Mouse (Mus musculus): ENCODE results near the gene Ifngr2. TPM values are rescaled to one million over a fixed set of nuclear protein-coding genes. Genes with fewer than 3 reads are reported as not detected.
A peak's percentile ranks its signal among the peaks of the same experiment; 100 is the strongest.

The Ifngr2 gene
- polyA plus RNA-seq, 1 experiment from 2014 or later: 22.2 TPM

DNA sequence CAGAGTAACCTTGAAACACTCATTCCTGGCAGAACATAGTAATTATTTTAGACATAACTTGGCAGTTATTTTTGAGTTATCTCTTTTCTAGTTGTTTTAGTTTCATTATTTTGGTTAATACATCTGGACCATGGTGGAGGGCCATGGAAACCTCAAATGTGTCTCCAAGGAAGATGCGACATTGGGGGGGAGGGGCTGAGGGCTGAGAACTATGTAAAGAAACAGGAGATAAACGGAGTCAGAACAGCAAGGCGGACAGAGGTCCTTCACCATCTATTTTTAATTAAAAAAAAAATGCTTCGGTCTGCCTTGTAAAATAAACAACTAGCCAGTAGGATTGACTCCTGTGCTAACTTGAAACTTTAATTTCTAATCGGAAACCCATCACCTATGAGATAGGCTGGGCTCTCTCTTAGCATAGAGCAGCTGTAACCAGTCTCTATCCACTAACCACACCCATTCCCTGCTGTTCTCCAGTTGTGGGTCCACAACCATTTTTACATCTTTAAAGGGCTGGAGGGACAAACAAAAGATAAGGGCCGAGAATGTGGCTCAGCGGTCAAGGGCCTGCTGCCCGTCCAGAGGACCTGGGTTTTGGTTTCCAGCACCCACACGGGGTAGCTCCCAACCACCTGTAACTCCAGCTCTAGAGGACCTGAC lies 18.6 kb downstream of the Ifngr2 start:
- peaks cover 15% of the 10 kb centered on the region for H3K4me1 ChIP-seq (ENCODE audit: control insufficient read depth, low read depth, low read length)
- H3K9me3 ChIP-seq (replicated peaks; ENCODE audit: control insufficient read depth, low read length): no peaks in the 10 kb centered on the region
- WGBS (ENCODE audit: insufficient replicate concordance): 55% methylated on average over 9 of the region's 9 CpGs
- H3K27me3 ChIP-seq (ENCODE audit: control insufficient read depth, insufficient read depth, low read depth, low read length): no peaks in the 10 kb centered on the region
- peaks cover 3% of the 10 kb centered on the region for H3K36me3 ChIP-seq (ENCODE audit: control insufficient read depth, insufficient read depth)
- no peak overlapping the region for H3K4me2 ChIP-seq (ENCODE audit: low read depth, low read length)
- ATAC-seq (ENCODE audit: low read depth): no peak
- no peak overlapping the region for H3K27ac ChIP-seq (ENCODE audit: low read length)
- no peak overlapping the region for H3K4me3 ChIP-seq (ENCODE audit: low read depth, low read length)
- H3K9ac ChIP-seq (ENCODE audit: low read depth, low read length): no peak overlapping the region

DNA sequence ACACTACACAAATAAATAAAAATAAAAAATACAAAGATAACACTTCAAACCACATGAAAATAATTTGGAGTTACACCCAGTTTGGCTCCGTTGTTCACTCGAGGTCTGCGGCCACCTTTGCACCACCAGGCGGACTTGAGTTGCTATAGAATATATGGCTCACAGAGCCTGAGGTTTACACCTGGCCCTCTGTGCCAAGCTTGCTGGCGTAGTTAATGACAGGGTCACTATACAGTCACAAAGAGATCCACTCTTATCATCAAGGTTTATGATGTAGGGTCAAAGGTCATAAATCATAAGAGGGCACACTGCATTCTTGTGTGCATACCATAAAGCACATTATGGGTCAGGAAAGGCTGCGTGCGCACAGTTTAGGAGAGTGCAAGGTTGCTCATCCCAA lies 19.1 kb downstream of the Ifngr2 start:
- Histone ChIP-seq H3K27ac (ENCODE audit: low read length) (no peak overlapping the region), H3K4me1 (ENCODE audit: control insufficient read depth, low read depth, low read length) (peaks cover 15% of the 10 kb centered on the region), H3K9me3 (replicated peaks; ENCODE audit: control insufficient read depth, low read length) (no peaks in the 10 kb centered on the region), H3K36me3 (ENCODE audit: control insufficient read depth, insufficient read depth) (peaks cover 3% of the 10 kb centered on the region), H3K9ac (ENCODE audit: low read depth, low read length) (no peak overlapping the region), H3K27me3 (ENCODE audit: control insufficient read depth, insufficient read depth, low read depth, low read length) (no peaks in the 10 kb centered on the region), H3K4me2 (ENCODE audit: low read depth, low read length) (no peak overlapping the region), H3K4me3 (ENCODE audit: low read depth, low read length) (no peak overlapping the region)
- no peak for ATAC-seq (ENCODE audit: low read depth)
- 82% methylated on average over 7 of the region's 7 CpGs for WGBS (ENCODE audit: insufficient replicate concordance)

DNA sequence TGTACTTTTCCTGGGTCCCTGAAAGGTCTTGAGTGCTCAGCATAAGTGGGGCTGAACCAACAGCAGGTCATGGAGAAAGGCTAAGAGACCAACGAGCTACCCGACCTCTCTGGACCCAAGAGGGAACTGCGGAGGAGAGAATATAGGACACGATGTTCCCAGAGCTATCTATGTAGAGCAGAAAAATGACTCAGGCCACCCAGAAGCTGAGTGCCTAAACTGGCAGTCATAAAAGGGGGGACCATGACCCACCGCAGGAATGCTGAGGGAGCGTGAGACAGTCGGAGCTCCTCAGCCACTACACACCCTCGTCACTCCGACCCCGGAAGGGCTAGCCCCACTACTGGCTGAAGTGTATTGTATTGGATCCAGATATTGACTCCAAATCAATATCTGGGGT lies 22.1 kb downstream of the Ifngr2 start:
- H3K27ac ChIP-seq (ENCODE audit: low read length): no peak overlapping the region
- 75% methylated on average over 10 of the region's 10 CpGs for WGBS (ENCODE audit: insufficient replicate concordance)
- no peak overlapping the region for H3K4me2 ChIP-seq (ENCODE audit: low read depth, low read length)
- H3K9me3 ChIP-seq (replicated peaks; ENCODE audit: control insufficient read depth, low read length): no peaks in the 10 kb centered on the region
- no peak overlapping the region for H3K9ac ChIP-seq (ENCODE audit: low read depth, low read length)
- ATAC-seq (ENCODE audit: low read depth): no peak
- no peaks in the 10 kb centered on the region for H3K27me3 ChIP-seq (ENCODE audit: control insufficient read depth, insufficient read depth, low read depth, low read length)
- no peak overlapping the region for H3K4me3 ChIP-seq (ENCODE audit: low read depth, low read length)
- peaks cover 15% of the 10 kb centered on the region for H3K4me1 ChIP-seq (ENCODE audit: control insufficient read depth, low read depth, low read length)
- H3K36me3 ChIP-seq (ENCODE audit: control insufficient read depth, insufficient read depth): no peaks in the 10 kb centered on the region

DNA sequence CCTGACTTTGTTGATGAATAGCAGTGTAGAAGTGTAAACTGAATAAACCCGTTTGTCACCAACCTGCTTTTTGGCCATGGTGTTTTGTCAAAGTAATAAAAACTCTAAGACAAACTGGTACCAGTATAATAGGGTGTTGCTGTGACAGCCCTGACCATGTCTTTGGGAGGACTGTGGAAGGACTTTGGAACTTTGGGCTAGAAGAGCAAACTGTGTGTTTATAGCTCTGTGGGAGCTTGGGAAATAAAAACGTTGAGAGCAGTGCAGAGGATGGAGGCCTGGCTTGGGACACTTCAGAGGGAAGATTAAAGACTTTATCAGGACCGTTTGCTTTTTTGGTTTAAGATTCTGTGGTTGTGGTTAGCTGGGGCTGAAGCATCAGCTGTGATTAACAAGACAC lies 24.2 kb downstream of the Ifngr2 start:
- peak; percentile 71 for ATAC-seq (ENCODE audit: low read depth)
- no peaks in the 10 kb centered on the region for H3K9me3 ChIP-seq (replicated peaks; ENCODE audit: control insufficient read depth, low read length)
- H3K27me3 ChIP-seq (ENCODE audit: control insufficient read depth, insufficient read depth, low read depth, low read length): no peaks in the 10 kb centered on the region
- H3K36me3 ChIP-seq (ENCODE audit: control insufficient read depth, insufficient read depth): no peaks in the 10 kb centered on the region
- no peaks in the 10 kb centered on the region for H3K4me1 ChIP-seq (ENCODE audit: control insufficient read depth, low read depth, low read length)
- WGBS (ENCODE audit: insufficient replicate concordance): 18% methylated on average over 3 of the region's 3 CpGs
- no peak overlapping the region for H3K4me3 ChIP-seq (ENCODE audit: low read depth, low read length)
- H3K4me2 ChIP-seq (ENCODE audit: low read depth, low read length): no peak overlapping the region
- H3K27ac ChIP-seq (ENCODE audit: low read length): no peak overlapping the region
- no peak overlapping the region for H3K9ac ChIP-seq (ENCODE audit: low read depth, low read length)

DNA sequence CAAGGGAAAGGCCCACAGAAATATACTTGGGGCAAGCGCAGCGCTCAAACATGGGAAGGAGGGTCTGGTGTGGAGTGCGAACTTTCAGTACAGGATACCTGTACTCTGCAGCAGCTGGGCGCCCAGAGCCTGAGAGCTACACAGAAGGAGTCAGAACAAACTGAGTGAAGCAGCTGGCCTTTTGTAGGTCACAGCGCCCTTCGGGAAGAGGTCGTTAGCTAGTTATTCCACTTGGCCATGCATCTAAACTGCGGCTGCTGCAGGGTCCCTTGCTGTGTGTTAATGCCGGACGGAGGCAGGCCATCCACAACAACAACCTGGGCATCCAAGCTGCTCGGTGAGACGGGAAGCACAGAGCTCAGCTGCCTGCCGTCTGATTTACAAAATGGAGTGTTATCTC lies 28.3 kb downstream of the Ifngr2 start:
- Histone ChIP-seq H3K4me1 (ENCODE audit: control insufficient read depth, low read depth, low read length) (no peaks in the 10 kb centered on the region), H3K4me2 (ENCODE audit: low read depth, low read length) (no peak overlapping the region), H3K9me3 (replicated peaks; ENCODE audit: control insufficient read depth, low read length) (no peaks in the 10 kb centered on the region), H3K36me3 (ENCODE audit: control insufficient read depth, insufficient read depth) (no peaks in the 10 kb centered on the region), H3K27ac (ENCODE audit: low read length) (no peak overlapping the region), H3K9ac (ENCODE audit: low read depth, low read length) (no peak overlapping the region), H3K4me3 (ENCODE audit: low read depth, low read length) (no peak overlapping the region), H3K27me3 (ENCODE audit: control insufficient read depth, insufficient read depth, low read depth, low read length) (no peaks in the 10 kb centered on the region)
- no peak for ATAC-seq (ENCODE audit: low read depth)
- WGBS (ENCODE audit: insufficient replicate concordance): 75% methylated on average over 13 of the region's 13 CpGs

DNA sequence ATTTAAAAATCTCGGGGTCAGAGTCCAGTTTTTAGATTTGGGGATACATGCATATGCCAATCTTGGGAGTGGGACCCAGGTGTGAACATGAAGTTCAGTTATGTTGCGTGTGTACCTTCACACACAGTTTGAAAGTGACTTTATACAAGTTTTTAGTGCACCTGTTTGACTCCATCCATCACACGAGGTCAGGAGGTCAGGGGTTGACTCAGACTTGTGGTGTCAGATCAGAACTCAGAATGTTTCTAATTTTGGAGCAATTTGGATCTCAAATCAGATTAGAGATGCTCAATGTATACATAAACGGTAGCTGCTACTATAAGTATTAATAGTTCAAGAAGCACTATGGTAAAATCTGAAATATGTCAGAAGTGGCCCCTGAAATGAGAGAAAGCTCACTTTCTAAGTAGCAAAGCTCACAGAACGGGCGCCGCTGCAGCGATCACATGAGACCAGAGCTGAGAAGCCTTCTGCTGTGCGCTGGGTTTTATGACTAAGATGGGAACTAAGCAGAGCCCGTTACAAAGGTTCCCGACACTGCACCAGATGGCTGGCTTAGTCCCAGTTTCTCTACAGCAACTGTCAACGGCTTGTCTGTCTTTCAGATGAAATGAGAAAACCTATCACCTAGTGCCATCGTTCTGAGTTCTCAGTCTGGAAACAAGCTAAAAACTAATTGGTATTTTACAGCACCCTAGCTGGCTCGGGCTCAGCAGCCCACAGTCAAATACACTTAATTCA lies 32.3 kb downstream of the Ifngr2 start:
- Histone ChIP-seq H3K4me3 (ENCODE audit: low read depth, low read length) (no peak overlapping the region), H3K9ac (ENCODE audit: low read depth, low read length) (no peak overlapping the region), H3K27ac (ENCODE audit: low read length) (no peak overlapping the region), H3K27me3 (ENCODE audit: control insufficient read depth, insufficient read depth, low read depth, low read length) (no peaks in the 10 kb centered on the region), H3K4me1 (ENCODE audit: control insufficient read depth, low read depth, low read length) (no peaks in the 10 kb centered on the region), H3K9me3 (replicated peaks; ENCODE audit: control insufficient read depth, low read length) (no peaks in the 10 kb centered on the region), H3K4me2 (ENCODE audit: low read depth, low read length) (no peak overlapping the region), H3K36me3 (ENCODE audit: control insufficient read depth, insufficient read depth) (no peaks in the 10 kb centered on the region)
- ATAC-seq (ENCODE audit: low read depth): no peak
- 73% methylated on average over 14 of the region's 14 CpGs for WGBS (ENCODE audit: insufficient replicate concordance)

DNA sequence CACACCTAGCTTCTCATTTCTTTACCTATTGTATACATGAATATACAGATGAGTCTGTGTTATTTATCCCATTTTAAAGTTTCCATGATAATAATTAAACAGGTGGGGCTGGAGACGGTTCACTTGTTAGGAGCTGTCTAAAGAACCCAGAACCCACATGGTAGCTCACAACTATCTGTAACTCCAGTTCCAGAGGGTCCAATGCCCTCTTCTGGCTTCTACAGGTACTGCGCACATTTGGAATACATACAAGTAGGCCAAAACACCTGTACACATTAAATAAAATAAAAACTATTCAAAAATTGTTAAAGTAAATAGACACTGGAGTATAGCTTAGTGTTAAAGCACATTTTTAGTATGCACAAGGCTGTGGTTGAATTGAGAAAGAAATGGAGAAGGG lies 35.4 kb downstream of the Ifngr2 start:
- H3K36me3 ChIP-seq (ENCODE audit: control insufficient read depth, insufficient read depth): no peaks in the 10 kb centered on the region
- H3K9ac ChIP-seq (ENCODE audit: low read depth, low read length): no peak overlapping the region
- ATAC-seq (ENCODE audit: low read depth): no peak
- H3K27me3 ChIP-seq (ENCODE audit: control insufficient read depth, insufficient read depth, low read depth, low read length): no peaks in the 10 kb centered on the region
- 36% methylated on average over 2 of the region's 2 CpGs for WGBS (ENCODE audit: insufficient replicate concordance)
- no peaks in the 10 kb centered on the region for H3K4me1 ChIP-seq (ENCODE audit: control insufficient read depth, low read depth, low read length)
- H3K9me3 ChIP-seq (replicated peaks; ENCODE audit: control insufficient read depth, low read length): no peaks in the 10 kb centered on the region
- no peak overlapping the region for H3K4me2 ChIP-seq (ENCODE audit: low read depth, low read length)
- no peak overlapping the region for H3K27ac ChIP-seq (ENCODE audit: low read length)
- no peak overlapping the region for H3K4me3 ChIP-seq (ENCODE audit: low read depth, low read length)

DNA sequence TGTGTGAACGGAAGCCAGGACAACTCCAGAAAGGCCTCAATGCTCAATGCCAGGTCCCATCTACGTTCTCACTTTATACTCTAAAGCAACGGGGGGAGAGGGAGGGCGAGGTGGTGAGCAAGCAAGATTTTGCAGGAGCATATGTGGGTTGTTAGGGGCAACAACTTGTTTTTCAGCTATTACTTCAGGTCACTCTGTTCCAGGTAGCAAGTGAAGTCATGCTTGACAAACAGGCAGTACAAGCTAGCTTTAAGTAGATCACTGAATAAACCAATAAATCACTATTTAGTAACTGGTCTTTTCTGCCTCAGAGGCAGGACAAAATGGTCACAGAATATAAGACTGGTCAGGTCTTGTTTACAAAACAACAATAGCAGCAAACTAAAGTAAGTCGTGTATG lies 38.7 kb downstream of the Ifngr2 start:
- no peaks in the 10 kb centered on the region for H3K27me3 ChIP-seq (ENCODE audit: control insufficient read depth, insufficient read depth, low read depth, low read length)
- no peak for ATAC-seq (ENCODE audit: low read depth)
- no peaks in the 10 kb centered on the region for H3K36me3 ChIP-seq (ENCODE audit: control insufficient read depth, insufficient read depth)
- no peak overlapping the region for H3K27ac ChIP-seq (ENCODE audit: low read length)
- 65% methylated on average over 5 of the region's 5 CpGs for WGBS (ENCODE audit: insufficient replicate concordance)
- no peak overlapping the region for H3K4me3 ChIP-seq (ENCODE audit: low read depth, low read length)
- H3K4me1 ChIP-seq (ENCODE audit: control insufficient read depth, low read depth, low read length): peaks cover 3% of the 10 kb centered on the region; the same call in 1 of the 2 replicates
- no peaks in the 10 kb centered on the region for H3K9me3 ChIP-seq (replicated peaks; ENCODE audit: control insufficient read depth, low read length)
- no peak overlapping the region for H3K4me2 ChIP-seq (ENCODE audit: low read depth, low read length)
- H3K9ac ChIP-seq (ENCODE audit: low read depth, low read length): no peak overlapping the region

DNA sequence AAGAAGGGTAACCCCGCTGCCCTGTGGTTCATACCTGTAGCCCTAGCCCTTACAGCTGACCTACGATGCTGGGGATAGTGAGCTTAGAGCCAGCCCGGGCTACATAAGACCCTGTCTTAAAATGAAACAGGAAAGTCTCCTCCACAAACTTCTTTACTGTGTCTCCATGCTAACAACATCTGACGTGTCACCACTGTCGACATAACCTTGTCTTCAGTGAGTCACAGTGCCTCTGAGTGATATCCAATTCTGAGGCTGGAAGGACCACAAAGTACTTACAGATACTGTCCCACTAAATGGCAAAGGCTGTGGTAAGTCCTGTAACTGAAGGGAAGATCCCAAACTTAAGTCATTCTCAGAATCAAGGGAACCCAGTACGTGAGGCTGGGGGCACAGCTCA lies 39.4 kb downstream of the Ifngr2 start:
- H3K4me1 ChIP-seq (ENCODE audit: control insufficient read depth, low read depth, low read length): peaks cover 3% of the 10 kb centered on the region; the same call in 1 of the 2 replicates
- H3K4me2 ChIP-seq (ENCODE audit: low read depth, low read length): no peak overlapping the region
- 71% methylated on average over 6 of the region's 6 CpGs for WGBS (ENCODE audit: insufficient replicate concordance)
- H3K36me3 ChIP-seq (ENCODE audit: control insufficient read depth, insufficient read depth): no peaks in the 10 kb centered on the region
- no peaks in the 10 kb centered on the region for H3K27me3 ChIP-seq (ENCODE audit: control insufficient read depth, insufficient read depth, low read depth, low read length)
- H3K27ac ChIP-seq (ENCODE audit: low read length): no peak overlapping the region
- no peak overlapping the region for H3K9ac ChIP-seq (ENCODE audit: low read depth, low read length)
- H3K4me3 ChIP-seq (ENCODE audit: low read depth, low read length): no peak overlapping the region
- no peak for ATAC-seq (ENCODE audit: low read depth)
- H3K9me3 ChIP-seq (replicated peaks; ENCODE audit: control insufficient read depth, low read length): no peaks in the 10 kb centered on the region
